Mouse (Mus musculus) heart, embryonic 12.5 days (tissue): ENCODE measurements around the gene Rpn2. TPM values are rescaled to one million over a fixed set of nuclear protein-coding genes. Genes with fewer than 3 reads are reported as not detected.

ENCODE experiments used
- ATAC-seq: fragments of 200-750 bp; cut with Nextera tagmentation; 2 replicates; pipeline ENCODE4 v1.8.0; 2017; ENCODE audit warnings: moderate TSS enrichment, moderate library complexity; ENCODE audit not compliant: insufficient number of reproducible peaks, low FRiP score
- H3K27ac ChIP-seq: fragments of 300-500 bp; sonication (generic); 2 replicates; pipeline ENCODE4 v1.5.1; 2016; ENCODE audit warnings: mild to moderate bottlenecking, moderate library complexity; ENCODE audit not compliant: poor library complexity, severe bottlenecking
- H3K27me3 ChIP-seq: fragments of 300-500 bp; sonication (generic); replicated peaks from 2 replicates; pipeline ENCODE4 v1.6.1; 2016; ENCODE audit warnings: mild to moderate bottlenecking, moderate library complexity
- H3K36me3 ChIP-seq: fragments of 300-500 bp; sonication (generic); 2 replicates; pipeline ENCODE4 v1.6.1; 2016; ENCODE audit warnings: mild to moderate bottlenecking, moderate library complexity
- H3K4me1 ChIP-seq: fragments of 300-500 bp; sonication (generic); replicated peaks from 2 replicates; pipeline ENCODE4 v1.6.1; 2016; ENCODE audit warnings: mild to moderate bottlenecking
- H3K4me2 ChIP-seq: fragments of 300-500 bp; sonication (generic); 2 replicates; pipeline ENCODE4 v1.6.1; 2016; ENCODE audit warnings: mild to moderate bottlenecking, moderate library complexity
- H3K4me3 ChIP-seq: fragments of 300-500 bp; sonication (generic); 2 replicates; pipeline ENCODE4 v1.5.1; 2016; ENCODE audit warnings: mild to moderate bottlenecking
- H3K9ac ChIP-seq: fragments of 300-500 bp; sonication (generic); 2 replicates; pipeline ENCODE4 v1.6.1; 2016; ENCODE audit warnings: mild to moderate bottlenecking, moderate library complexity
- H3K9me3 ChIP-seq: fragments of 300-500 bp; sonication (generic); replicated peaks from 2 replicates; pipeline ENCODE4 v1.6.1; 2016; ENCODE audit warnings: mild to moderate bottlenecking, moderate library complexity
- WGBS: fragments of 180-500 bp; shearing (Covaris S2); methylation state at CpG from one replicate; pipeline ENCODE4 v1.1.7; 2016; 5-methylcytosine and 5-hydroxymethylcytosine counted together
- polyA plus RNA-seq: library from polyadenylated mRNA; unstranded; fragments of >200 nt; fragmentation: Nextera tagmentation; extraction: Ambion mirVana; gene quantifications from 2 replicates; pipeline ENCODE4 v1.2.1, GENCODE M21; 2016

The Rpn2 gene
- polyA plus RNA-seq, 1 experiment from 2014 or later: 207 TPM

DNA sequence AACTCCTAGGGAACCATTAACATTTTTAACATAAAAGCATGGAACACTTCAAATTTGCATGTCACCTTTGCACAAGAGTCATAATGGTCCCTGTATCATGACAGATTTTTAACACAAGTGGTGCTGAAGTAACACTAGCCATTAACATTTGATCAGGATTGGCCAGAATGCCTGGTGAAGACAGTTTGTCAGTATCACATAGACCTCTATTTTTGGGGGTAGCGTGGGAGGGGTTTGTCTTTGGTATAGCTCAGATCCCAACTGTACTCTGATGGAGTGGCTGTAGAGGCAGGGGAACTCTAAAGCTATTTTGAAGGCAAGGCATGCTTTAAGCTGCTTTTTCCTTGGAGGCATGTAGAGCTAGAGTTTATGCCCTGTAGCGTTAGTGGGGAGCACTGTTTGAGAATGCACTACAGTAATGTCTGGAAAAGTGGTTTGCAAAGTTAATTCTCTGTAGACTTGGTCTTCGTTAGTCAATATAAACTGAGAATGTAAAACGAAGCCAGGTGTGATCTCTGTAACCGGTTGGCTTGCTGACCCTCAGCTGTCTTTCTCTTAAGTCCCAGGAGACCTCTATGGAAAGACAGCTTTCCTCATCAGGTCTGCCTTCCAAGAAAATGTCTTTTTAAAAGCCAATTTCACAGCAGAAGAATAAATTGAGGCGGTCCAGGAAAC, 32.3 kb downstream of the Rpn2 start:
- WGBS: 83% methylated on average over 6 of the region's 6 CpGs
- H3K4me1 ChIP-seq: peaks cover 18% of the 10 kb centered on the region
- H3K27ac ChIP-seq: peak overlapping the region; percentile 34; the same call in 1 of the 2 replicates
- H3K9ac ChIP-seq: no peak overlapping the region
- no peaks in the 10 kb centered on the region for H3K27me3 ChIP-seq
- no peak overlapping the region for H3K4me3 ChIP-seq
- H3K4me2 ChIP-seq: no peak overlapping the region
- no peak for ATAC-seq
- H3K9me3 ChIP-seq: no peaks in the 10 kb centered on the region
- peaks cover 87% of the 10 kb centered on the region for H3K36me3 ChIP-seq

DNA sequence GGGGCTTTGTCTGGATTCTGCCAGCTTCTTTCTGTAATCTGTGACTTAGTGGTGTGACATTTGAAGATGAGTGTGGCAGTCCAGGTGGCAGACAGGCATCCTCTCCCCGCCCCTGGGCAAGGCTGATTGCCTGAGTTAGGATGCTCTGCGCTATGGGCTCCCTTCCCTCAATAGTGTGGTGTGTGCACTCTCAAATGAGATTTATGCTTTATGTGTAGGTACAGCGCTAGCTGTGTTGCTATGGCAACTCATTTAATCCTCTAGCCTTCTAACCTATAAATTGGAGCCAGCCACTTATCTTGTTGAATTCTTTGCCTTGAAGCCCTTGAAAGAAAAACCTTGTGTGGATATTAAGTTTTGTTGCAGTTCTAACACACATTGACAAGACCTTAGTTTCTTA, 34.9 kb downstream of the Rpn2 start:
- Histone ChIP-seq H3K9me3 (no peaks in the 10 kb centered on the region), H3K27me3 (no peaks in the 10 kb centered on the region), H3K36me3 (peaks cover 98% of the 10 kb centered on the region), H3K4me1 (peaks cover 15% of the 10 kb centered on the region), H3K9ac (no peak overlapping the region), H3K4me2 (no peak overlapping the region), H3K27ac (no peak overlapping the region), H3K4me3 (no peak overlapping the region)
- ATAC-seq: no peak
- WGBS: 94% methylated on average over 3 of the region's 3 CpGs

- H3K27me3 ChIP-seq: no peaks in the 10 kb centered on the region
- no peak for ATAC-seq
- 90% methylated on average over 7 of the region's 7 CpGs for WGBS
- peaks cover 94% of the 10 kb centered on the region for H3K36me3 ChIP-seq
- no peaks in the 10 kb centered on the region for H3K9me3 ChIP-seq
- peaks cover 15% of the 10 kb centered on the region for H3K4me1 ChIP-seq
- no peak overlapping the region for H3K4me3 ChIP-seq
- no peak overlapping the region for H3K9ac ChIP-seq
- H3K27ac ChIP-seq: no peak overlapping the region
- no peak overlapping the region for H3K4me2 ChIP-seq
Observed at GRCm38 (mm10) chr2:157314310-157314709, 35.5 kb downstream of the Rpn2 start.

GRCm38 (mm10) chr2:157315486-157315885, 36.7 kb downstream of the Rpn2 start:
- Histone ChIP-seq H3K9me3 (no peaks in the 10 kb centered on the region), H3K4me2 (no peak overlapping the region), H3K27me3 (no peaks in the 10 kb centered on the region), H3K27ac (no peak overlapping the region), H3K36me3 (peaks cover 92% of the 10 kb centered on the region), H3K4me3 (no peak overlapping the region), H3K9ac (no peak overlapping the region), H3K4me1 (peaks cover 9% of the 10 kb centered on the region)
- 91% methylated on average over 6 of the region's 6 CpGs for WGBS
- no peak for ATAC-seq

- ATAC-seq: no peak
- no peak overlapping the region for H3K27ac ChIP-seq
- no peak overlapping the region for H3K9ac ChIP-seq
- 91% methylated on average over 14 of the region's 14 CpGs for WGBS
- H3K4me2 ChIP-seq: no peak overlapping the region
- no peaks in the 10 kb centered on the region for H3K27me3 ChIP-seq
- no peaks in the 10 kb centered on the region for H3K9me3 ChIP-seq
- no peak overlapping the region for H3K4me3 ChIP-seq
- H3K4me1 ChIP-seq: 0 out of 2 replicates have a peak, but pooled peaks cover 2% of the 10 kb centered on the region
- peaks cover 92% of the 10 kb centered on the region for H3K36me3 ChIP-seq
Observed at GRCm38 (mm10) chr2:157316358-157316933, 37.6 kb downstream of the Rpn2 start.

DNA sequence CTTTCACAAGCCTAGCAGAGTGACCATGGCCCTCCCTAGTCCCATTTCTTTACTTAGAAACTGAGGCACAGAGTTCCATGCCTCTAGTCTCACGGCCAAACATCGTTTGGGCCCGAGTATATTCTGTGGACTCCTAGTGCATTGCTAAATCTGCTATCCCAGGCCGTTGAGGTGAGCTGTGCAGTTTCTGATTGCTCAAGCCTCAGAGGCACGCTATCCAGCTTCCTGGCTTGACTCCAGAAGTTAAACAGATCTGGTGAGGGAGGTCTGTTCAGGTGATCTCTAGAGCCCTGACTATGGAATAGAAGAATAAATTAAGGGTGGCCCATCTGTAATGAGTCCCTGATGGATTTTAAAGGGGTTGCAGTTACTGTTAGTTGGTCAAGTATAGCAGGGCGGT, 38.4 kb downstream of the Rpn2 start:
- H3K27me3 ChIP-seq: no peaks in the 10 kb centered on the region
- 84% methylated on average over 6 of the region's 6 CpGs for whole genome bisulfite sequencing
- H3K9ac ChIP-seq: no peak overlapping the region
- H3K27ac ChIP-seq: no peak overlapping the region
- no peak for ATAC-seq
- H3K36me3 ChIP-seq: peaks cover 92% of the 10 kb centered on the region
- H3K4me2 ChIP-seq: no peak overlapping the region
- no peak overlapping the region for H3K4me3 ChIP-seq
- no peaks in the 10 kb centered on the region for H3K4me1 ChIP-seq
- no peaks in the 10 kb centered on the region for H3K9me3 ChIP-seq

DNA sequence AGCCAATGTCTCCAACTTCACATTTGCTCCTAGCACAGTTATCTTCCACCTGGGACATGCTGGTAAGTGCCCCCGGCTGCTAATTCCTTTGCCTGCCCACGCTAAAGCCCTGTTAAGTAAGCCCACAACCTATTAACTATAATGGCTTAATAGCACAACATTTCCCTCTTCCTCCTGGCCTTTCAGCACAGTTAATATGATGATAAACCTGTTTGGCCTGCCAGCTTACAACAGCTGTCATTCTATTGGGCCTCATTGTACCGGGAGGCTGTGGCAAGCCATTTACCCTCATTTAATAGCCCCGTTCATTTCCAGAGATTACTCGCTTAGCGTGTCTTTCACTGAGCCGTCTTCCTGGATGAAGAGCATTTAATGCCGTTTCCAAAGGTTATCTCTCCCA, 41.3 kb downstream of the Rpn2 start:
- H3K4me2 ChIP-seq: no peak overlapping the region
- H3K4me3 ChIP-seq: no peak overlapping the region
- no peaks in the 10 kb centered on the region for H3K9me3 ChIP-seq
- no peaks in the 10 kb centered on the region for H3K27me3 ChIP-seq
- no peak overlapping the region for H3K27ac ChIP-seq
- no peaks in the 10 kb centered on the region for H3K4me1 ChIP-seq
- H3K9ac ChIP-seq: no peak overlapping the region
- ATAC-seq: no peak
- WGBS: 93% methylated on average over 8 of the region's 8 CpGs
- H3K36me3 ChIP-seq: peaks cover 91% of the 10 kb centered on the region

DNA sequence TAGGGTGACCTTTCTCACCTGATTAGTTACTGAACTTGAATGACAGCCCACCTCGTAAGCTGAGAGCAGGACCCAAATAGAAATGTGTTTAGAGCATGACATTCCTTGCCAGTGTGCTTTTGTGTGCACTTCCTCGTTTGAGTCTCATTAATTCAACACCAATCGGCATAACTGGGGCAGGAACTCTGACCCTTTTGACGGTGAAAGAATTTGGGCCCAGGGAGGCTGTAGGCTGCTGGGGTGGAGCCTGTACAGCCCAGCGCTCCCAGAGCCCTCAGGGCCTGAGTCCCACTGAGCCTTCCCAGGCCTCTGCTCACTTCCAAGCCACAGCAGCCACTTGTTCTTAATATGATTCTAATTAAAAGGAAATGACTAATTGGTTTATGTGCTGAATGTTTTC, 42.1 kb downstream of the Rpn2 start:
- H3K36me3 ChIP-seq: peaks cover 91% of the 10 kb centered on the region
- H3K4me3 ChIP-seq: no peak overlapping the region
- no peak overlapping the region for H3K9ac ChIP-seq
- H3K4me2 ChIP-seq: no peak overlapping the region
- no peak for ATAC-seq
- no peaks in the 10 kb centered on the region for H3K4me1 ChIP-seq
- H3K27ac ChIP-seq: no peak overlapping the region
- no peaks in the 10 kb centered on the region for H3K27me3 ChIP-seq
- H3K9me3 ChIP-seq: no peaks in the 10 kb centered on the region
- WGBS: 79% methylated on average over 5 of the region's 5 CpGs

GRCm38 (mm10) chr2:157322029-157322766, 43.4 kb downstream of the Rpn2 start:
- Histone ChIP-seq H3K27me3 (no peaks in the 10 kb centered on the region), H3K36me3 (peaks cover 91% of the 10 kb centered on the region), H3K4me1 (no peaks in the 10 kb centered on the region), H3K9ac (no peak overlapping the region), H3K9me3 (no peaks in the 10 kb centered on the region), H3K27ac (no peak overlapping the region), H3K4me3 (no peak overlapping the region), H3K4me2 (no peak overlapping the region)
- WGBS: 91% methylated on average over 5 of the region's 5 CpGs
- ATAC-seq: no peak

- peaks cover 9% of the 10 kb centered on the region; the same call in 1 of the 2 replicates for H3K4me1 ChIP-seq
- 80% methylated on average over 2 of the region's 2 CpGs for WGBS
- H3K4me2 ChIP-seq: no peak overlapping the region
- H3K9me3 ChIP-seq: no peaks in the 10 kb centered on the region
- H3K4me3 ChIP-seq: no peak overlapping the region
- H3K27me3 ChIP-seq: no peaks in the 10 kb centered on the region
- peaks cover 86% of the 10 kb centered on the region for H3K36me3 ChIP-seq
- H3K9ac ChIP-seq: no peak overlapping the region
- H3K27ac ChIP-seq: no peak overlapping the region
- no peak for ATAC-seq
Observed at GRCm38 (mm10) chr2:157325238-157325637, 46.4 kb downstream of the Rpn2 start.

DNA sequence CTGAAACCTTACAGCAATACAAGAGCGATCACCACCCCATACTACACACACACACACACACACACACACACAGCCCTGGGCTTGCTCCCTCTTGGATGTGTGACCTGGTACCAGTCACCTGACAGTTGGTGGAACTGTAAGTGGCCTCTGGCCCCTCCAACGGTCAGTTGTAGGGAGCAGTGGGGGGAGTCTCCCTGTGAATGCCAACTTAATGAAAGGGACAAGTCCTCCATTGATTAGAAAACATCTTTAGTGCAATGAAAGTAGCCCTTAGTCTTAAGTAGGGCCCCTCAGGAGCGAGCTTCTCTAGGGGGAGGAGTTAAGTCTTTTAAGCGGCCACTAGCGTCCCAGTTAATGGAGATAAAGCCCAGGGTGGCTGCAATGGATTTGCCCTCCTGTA, 49.3 kb downstream of the Rpn2 start:
- no peak for ATAC-seq
- H3K9me3 ChIP-seq: no peaks in the 10 kb centered on the region
- 48% methylated on average over 5 of the region's 5 CpGs for WGBS

More for the DNA sequence above, 49.3 kb downstream of the Rpn2 start:
- H3K4me3 ChIP-seq: no peak overlapping the region
- no peak overlapping the region for H3K27ac ChIP-seq
- H3K27me3 ChIP-seq: no peaks in the 10 kb centered on the region
- peaks cover 57% of the 10 kb centered on the region for H3K36me3 ChIP-seq
- H3K4me1 ChIP-seq: peaks cover 13% of the 10 kb centered on the region; the same call in 1 of the 2 replicates
- no peak overlapping the region for H3K4me2 ChIP-seq
- H3K9ac ChIP-seq: no peak overlapping the region
